Mouse (Mus musculus) frontal cortex, postnatal 10 days (tissue): ENCODE data around the gene Ppp3ca.

Experiments
- DNase-seq, 2 experiments: peaks; one replicate each; pipeline ENCODE4 v3.0.0; 2022; ENCODE audit warnings: low spot score in 2 of 2, mixed read lengths in 1 of 2

Gene Ppp3ca

GRCm38 (mm10) chr3:136725311-136726156 lies 55.6 kb downstream of the Ppp3ca start:
- DNase-seq, result no peak

DNA sequence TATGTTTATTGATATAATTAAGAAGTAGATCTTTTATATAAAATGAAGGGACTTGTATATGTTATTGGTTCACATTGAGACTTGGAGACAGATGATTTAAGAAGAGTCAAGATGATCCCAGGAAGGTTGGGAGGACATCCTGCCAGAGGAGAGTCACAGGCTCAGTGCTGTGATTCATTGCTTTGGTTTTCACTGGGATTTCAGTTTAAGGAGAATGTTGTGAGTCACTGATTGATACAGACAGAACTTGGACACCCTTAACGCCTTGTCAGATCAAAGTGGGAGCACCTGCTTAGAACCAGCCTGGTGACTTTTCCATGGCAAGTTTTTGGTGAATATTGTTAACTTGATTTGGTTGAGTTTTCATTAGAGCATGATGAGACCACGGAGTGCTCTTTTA lies 58.0 kb downstream of the Ppp3ca start:
- DNase-seq, result no peak

- no peak for DNase-seq
These were observed 60.1 kb downstream of the Ppp3ca start for GRCm38 (mm10) chr3:136729978-136730377.

DNA sequence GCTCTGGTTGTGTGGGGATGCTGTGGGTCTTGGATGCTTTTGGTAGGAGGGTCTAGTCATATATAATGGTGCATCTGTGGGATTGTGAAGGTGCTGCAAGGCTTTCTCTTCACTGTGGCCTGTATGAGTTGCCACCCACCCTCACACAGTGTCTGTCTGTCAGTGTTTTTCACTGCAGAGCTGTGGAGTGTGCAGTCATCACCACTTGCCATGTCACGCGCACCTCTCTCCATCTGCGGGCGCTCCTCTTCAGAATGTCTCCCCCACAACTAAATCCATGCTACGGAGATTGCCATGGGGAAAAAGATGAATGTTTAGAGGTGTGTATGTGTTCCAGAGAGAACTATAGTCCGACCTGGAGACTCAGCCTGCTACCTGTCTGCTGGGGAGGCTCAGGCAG lies 61.7 kb downstream of the Ppp3ca start:
- no peak for DNase-seq

DNA sequence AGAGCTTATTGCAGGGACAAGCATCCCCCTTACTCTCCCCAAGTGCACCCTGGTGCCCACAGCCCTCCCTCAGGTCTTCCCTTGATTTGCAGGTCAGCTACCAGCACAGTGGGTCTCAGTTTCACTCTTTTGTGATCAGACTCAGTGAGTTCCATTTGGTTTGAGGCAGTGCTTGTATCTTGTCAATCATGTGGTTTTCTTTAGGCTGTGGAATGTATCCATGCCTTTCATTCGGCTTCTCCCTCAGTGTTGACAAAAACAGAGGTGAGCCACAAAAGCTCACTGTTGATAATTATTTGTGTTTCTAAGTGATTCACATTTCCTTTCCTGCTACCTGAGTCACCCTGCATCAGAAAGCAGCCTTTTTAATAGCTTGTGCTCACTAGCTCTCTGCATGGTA lies 66.1 kb downstream of the Ppp3ca start:
- DNase-seq, result no peak

GRCm38 (mm10) chr3:136736773-136737298 lies 66.9 kb downstream of the Ppp3ca start:
- no peak for DNase-seq

DNA sequence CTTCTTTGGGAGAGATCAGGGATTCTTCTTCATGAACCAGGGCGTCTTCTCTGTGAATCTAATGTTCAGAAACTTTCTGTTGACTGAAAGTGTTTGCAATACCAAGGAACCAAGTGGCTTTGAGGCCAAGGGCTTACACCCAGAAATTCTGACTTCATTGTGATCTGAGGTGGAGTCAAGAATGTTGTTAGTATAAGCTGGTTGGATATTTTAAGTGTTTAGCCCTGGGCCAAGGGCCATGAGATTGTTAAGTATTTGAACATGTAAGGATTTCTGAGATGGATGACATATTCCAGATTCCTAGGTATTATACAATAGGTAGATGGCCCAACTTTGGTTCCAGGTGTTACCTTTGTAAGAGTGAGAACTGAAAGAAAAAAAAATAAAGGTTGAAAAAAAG lies 68.5 kb downstream of the Ppp3ca start:
- DNase-seq, result no peak

- no peak for DNase-seq
These were observed 69.0 kb downstream of the Ppp3ca start for GRCm38 (mm10) chr3:136738914-136739313.

- no peak for DNase-seq
These were observed 71.7 kb downstream of the Ppp3ca start for GRCm38 (mm10) chr3:136741659-136742058.

DNA sequence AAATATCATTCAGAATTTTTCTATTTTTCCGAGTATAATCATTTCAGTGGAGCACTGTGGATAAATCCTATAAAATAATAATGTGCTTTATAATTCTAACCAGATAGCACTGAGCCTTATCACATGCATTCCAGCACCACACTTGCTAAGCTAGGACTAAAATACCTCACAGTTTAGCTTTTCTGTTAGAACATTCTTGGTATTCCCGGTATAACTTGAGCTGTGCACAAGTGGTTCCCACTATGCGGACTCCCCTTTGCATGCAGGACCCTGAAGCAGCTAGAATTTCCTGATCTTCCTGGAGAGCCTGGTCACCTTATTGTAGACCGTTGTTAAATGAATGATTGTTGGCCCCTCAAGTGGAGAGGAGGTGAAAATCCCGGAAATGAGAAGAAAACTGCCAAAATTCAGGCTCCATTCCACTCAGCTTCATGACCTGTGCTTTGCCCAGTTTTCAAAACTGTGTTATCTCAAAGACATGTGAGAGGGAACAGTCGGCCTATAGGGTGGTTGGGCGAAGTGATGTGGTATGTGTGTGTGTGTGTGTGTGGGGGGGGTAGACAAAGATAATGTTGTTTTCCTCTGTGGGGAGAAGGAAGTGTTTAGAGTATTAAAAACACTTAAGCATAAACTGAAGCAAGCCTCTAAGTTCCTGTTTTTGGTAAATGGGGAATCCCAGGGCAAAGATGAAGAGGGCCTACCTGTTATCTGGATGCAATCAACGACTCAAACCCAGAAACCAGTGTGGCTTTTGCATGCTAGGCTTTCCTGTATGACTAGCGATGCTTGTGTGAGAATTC lies 72.5 kb downstream of the Ppp3ca start:
- DNase-seq, result no peak

DNA sequence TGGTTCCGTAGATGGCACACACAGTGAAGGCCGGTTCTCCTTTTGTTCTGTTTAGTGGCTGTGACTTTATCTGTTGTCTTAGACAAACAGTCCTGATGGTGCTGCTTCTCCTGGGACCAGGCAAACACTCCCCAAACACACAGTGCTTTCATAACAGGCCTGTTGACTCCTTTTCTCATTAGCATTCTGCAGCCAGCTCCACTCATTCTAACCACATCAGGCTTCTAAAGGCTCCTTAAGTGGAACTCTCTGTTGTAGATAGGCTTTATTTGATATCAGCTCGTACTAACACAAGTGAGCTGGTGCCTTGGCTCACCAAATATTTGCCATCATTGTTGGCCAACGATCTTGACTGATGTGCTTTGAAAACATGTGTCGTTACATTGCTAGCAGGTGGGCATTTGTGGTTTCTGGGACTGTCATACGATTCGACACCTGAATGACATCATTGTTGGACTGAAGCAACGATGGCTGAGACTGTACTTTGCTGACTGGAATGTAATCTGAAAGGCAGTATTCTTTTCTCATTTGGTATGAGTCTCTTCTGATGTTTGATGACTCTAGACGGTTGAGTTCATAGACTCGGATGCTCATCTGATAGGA lies 74.5 kb downstream of the Ppp3ca start:
- DNase-seq, result no peak

DNA sequence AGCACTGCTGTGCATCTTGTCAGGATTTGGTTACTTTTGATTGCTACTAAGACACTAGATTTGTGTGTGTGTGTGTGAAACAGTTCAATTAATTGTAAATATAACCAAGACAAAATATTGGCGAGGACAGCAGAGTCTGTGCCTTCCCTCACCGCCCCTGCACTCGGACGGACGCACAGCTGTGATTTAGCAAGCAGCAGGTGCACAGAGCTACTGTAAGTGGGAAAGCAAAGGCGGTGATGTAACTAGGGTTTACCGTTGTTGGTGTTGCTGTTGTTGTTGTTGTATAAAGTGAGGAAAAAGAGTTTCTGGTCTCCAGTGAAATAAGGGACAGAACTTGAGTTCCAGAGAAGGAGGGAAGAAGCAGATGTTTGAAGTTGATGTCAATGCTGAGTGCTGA lies 75.5 kb downstream of the Ppp3ca start:
- DNase-seq, result no peak

- DNase-seq, result no peak
These were observed 79.0 kb downstream of the Ppp3ca start for GRCm38 (mm10) chr3:136748761-136749476.

- no peak for DNase-seq
These were observed 79.5 kb downstream of the Ppp3ca start for GRCm38 (mm10) chr3:136749477-136749797.

DNA sequence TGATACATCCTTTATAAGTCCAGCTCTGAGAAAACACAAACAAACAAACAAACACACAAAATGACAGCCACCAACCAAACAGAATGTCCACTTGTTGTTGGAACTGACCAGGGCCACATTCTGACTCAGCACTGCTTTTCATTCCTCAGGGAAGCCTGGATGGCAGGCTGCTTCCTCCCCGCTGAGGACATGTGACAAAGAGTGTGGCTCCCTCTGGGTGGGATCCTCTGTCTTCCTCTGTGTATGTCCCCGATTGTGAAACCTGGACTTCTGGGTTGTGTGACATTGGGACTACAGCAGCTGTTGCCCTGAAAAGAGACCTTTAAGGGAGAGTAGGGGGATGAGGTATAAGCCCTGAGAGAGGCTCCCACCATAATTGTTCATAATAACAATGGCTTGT lies 80.0 kb downstream of the Ppp3ca start:
- no peak for DNase-seq

- no peak for DNase-seq
These were observed 82.3 kb downstream of the Ppp3ca start for GRCm38 (mm10) chr3:136752126-136752716.

- DNase-seq, result no peak
These were observed 86.2 kb downstream of the Ppp3ca start for GRCm38 (mm10) chr3:136756137-136756536.

DNA sequence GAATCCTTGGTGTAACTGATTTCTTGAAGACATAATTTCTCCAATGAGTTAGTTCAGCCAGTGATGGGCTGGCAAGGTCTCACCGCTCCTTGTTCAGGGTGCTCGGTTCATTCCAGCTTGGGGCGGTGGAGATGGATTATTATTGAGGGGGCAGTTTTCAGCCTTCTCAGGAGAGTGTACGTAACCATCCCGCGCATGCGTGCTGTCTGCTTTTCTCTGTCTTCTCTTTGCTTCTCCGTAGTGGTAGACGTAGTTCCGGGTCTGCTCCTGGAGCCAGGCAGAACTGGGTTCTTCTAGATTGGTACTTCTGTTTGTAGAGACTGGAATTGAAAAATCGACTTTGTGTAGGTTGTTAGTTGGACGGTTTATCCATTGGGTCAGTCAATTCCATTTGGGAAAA lies 89.5 kb downstream of the Ppp3ca start:
- no peak for DNase-seq

- DNase-seq, result no peak
These were observed 91.5 kb downstream of the Ppp3ca start for GRCm38 (mm10) chr3:136761292-136761978.

- no peak for DNase-seq
These were observed 92.0 kb downstream of the Ppp3ca start for GRCm38 (mm10) chr3:136761979-136762341.

- no peak for DNase-seq
These were observed 93.9 kb downstream of the Ppp3ca start for GRCm38 (mm10) chr3:136763717-136764270.
